Mouse (Mus musculus): ENCODE measurements around the gene Gm20388. TPM values are rescaled to one million over a fixed set of nuclear protein-coding genes. Genes with fewer than 3 reads are reported as not detected.

Gene Gm20388
- total RNA-seq, 2 experiments from 2014 or later = 10.7 TPM; not detected in 1

- DNase-seq (ENCODE audit: low spot score in 2 of 2) = no peak
Measured at GRCm38 (mm10) chr8:122925939-122926722, 3015.5 kb downstream of the Gm20388 start.

DNA sequence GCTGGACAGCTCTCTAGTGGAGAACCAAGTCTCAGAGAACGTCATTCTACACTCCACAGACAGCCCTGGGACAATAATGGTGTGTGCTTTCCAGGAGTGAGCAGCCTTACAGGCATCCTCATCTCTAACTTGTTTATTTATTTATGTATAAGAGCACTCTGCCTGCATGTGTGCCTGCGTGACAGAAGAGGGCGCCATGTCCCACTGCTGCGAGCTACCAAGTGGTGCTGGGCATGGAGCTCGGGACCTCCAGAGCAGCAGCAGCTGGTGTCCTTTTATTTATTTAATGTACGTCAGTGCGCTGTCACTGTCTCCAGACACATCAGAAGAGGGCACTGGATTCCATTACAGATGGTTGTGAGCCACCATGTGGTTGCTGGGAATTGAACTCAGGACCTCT lies 3016.1 kb downstream of the Gm20388 start:
- no peak for DNase-seq (ENCODE audit: low spot score in 2 of 2)

GRCm38 (mm10) chr8:122927841-122928240 lies 3017.2 kb downstream of the Gm20388 start:
- DNase-seq (ENCODE audit: low spot score in 2 of 2) = no peak

DNA sequence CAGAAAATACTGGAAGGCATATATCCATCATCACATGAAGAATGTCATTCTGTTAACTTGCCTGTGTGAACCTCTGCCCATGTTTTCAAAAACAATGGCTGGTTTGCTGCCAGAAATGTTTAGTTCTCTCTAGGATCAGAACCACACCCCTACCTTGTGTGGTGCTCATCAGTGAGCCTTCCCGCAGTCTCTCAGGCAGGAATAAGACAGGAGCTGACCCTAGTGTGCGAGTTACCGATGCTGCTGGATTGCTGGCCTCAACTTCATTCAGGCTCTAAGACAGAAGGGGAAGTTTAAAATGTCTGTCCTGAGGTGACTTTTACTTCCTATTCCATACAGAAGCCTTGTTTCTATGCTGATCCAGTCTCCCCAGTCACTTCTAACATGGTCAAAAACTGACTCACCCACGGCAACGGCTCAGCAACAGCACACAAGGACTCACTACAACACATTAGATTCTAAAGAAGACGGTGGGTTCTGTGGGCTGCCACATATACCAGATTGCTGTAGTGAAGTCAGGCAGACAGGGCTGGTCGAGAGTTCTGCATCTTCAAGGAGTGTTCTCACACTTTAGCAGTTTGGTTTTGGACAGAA lies 3018.1 kb downstream of the Gm20388 start:
- DNase-seq (ENCODE audit: low spot score in 2 of 2) = peak in 1 of 2 experiments; percentile 41

DNA sequence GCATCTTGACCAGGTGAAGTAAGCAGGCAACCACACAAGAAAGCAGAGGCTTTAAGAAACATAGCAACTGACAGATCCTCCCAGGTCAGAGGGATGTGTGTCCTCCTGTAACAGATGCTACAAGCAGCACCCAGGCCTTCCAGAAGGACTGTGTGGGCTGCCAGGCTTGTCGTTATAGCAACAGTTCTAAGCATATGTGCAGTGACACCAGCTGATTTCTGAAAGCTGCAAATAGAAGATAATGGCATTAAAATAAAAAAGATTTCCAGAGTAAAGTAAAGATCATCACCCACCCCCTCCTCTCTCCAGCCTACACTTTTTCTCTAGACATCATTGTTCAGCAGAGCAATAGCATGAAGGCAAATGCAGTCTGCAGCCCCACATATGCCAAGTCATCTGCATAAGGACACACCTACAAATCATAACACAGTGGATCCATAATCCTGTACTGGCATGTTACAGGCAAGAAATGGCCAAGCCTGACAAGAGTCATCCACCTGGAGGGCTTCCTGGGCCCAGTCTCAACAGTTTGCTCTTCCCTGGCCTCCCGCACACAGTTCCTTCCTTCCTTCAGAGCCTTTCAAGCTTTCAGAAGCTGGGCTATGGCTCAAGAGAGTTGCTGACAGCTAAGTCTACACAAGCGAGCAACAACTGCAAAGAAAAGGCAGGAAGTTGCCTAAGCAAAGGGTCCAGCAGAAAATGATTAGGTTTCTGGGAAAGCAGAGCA lies 3021.4 kb downstream of the Gm20388 start:
- peak; percentile 85 to 94 for DNase-seq (ENCODE audit: low spot score in 2 of 2)

DNA sequence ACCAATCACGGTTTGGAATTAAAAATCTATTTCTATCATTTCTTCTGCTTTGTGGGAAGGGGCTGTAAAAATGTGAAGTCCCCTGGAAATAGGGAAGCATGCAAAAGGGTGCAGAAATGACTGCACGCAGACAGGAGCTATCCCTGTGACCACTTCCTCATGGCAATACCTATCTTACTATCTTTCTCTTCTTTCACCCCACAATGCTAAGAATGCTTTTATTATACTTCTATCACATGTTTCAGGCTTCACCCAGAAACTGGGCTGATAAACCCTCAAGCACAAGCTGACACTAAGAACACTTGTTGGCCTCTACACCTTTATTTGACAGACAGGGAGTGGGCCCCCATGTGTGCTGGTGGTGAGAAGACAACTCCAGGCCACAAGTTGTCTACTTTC lies 3021.9 kb downstream of the Gm20388 start:
- DNase-seq (ENCODE audit: low spot score in 2 of 2) = no peak

GRCm38 (mm10) chr8:122933973-122934372 lies 3023.3 kb downstream of the Gm20388 start:
- DNase-seq (ENCODE audit: low spot score in 2 of 2) = no peak

- DNase-seq (ENCODE audit: low spot score in 2 of 2) = no peak
Measured at GRCm38 (mm10) chr8:122935118-122935517, 3024.5 kb downstream of the Gm20388 start.

DNA sequence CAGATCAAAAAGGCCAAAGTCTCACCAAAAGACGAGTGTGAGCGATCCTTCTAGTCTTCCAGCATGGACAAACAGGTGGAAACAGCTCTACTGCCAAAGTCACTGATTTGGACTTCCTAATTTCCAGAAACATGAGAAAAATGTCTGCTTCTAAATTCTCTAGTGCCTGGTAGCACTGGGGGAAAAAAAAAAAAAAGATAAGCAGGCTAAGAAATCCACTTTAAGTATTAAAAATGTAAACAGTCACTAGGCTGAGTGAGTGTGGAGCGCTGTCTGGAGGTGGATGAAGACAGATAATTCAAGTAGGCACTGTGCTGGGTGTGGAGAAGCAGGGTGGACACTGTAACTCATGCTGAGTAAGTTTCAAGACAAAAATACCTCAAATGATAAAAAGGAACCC lies 3025.3 kb downstream of the Gm20388 start:
- DNase-seq (ENCODE audit: low spot score in 2 of 2) = no peak

- DNase-seq (ENCODE audit: low spot score in 2 of 2) = no peak
Measured at GRCm38 (mm10) chr8:122937545-122938053, 3027.0 kb downstream of the Gm20388 start.

DNA sequence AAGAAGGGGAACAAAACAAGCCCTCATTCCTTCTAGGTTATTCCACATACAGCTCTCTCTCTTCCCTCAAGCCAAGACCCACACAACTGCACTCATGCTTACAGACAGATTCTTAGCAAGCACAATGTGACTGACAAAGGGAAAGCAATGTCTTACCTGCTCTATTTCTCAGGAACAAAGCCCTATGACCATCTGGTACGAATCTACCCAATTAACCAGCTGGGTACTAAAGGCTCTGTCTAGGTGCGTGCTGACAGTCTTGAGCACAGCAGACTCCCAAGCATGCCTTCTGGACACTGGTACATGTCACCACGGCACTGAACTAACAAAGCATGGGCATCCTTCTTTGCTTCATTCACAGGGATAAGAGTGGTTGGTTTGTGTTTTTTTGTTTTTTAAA lies 3027.5 kb downstream of the Gm20388 start:
- no peak for DNase-seq (ENCODE audit: low spot score in 2 of 2)

- DNase-seq (ENCODE audit: low spot score in 2 of 2) = no peak
Measured at GRCm38 (mm10) chr8:122938591-122938990, 3027.9 kb downstream of the Gm20388 start.

- DNase-seq (ENCODE audit: low spot score in 2 of 2) = no peak
Measured at GRCm38 (mm10) chr8:122942803-122943713, 3032.4 kb downstream of the Gm20388 start.

DNA sequence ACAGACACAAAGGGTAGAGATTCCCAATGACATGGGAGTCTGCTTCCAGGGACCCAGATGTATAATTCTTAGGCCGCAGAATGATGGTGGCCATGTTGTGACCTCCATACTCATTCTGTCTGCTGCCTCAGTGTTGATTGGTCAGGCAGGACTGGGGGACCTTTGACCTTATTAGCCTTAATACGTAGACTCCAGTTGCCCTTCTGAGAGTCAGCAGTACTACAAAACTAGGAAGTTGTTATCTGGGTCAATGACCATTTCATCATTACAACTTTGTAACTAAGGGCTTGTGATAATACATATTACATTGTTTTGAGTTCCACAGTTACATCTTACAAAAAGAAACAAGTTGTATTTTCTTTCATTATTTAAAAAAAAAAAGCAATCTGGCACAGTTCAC lies 3035.1 kb downstream of the Gm20388 start:
- DNase-seq (ENCODE audit: low spot score in 2 of 2) = no peak

DNA sequence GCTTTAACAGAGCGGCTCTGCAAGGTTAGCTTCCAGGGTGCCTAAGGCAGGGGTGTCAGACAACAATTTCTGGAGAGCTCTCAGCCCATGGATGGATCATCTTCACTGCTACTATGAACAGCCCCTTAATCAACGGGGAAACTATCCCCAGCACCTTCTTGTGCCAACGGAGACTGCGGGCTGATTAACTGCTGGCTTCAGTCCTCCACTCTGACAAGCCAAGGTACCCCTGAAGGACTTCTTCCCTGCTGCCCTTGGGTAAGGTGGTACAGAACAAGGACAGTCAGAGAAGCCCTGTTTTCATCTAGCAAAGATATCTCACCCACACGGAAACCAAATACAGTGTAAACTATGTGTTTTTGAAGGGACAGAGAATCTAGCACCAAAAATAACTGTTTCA lies 3039.1 kb downstream of the Gm20388 start:
- no peak for DNase-seq (ENCODE audit: low spot score in 2 of 2)

GRCm38 (mm10) chr8:122951456-122951855 lies 3040.8 kb downstream of the Gm20388 start:
- DNase-seq (ENCODE audit: low spot score in 2 of 2) = no peak

DNA sequence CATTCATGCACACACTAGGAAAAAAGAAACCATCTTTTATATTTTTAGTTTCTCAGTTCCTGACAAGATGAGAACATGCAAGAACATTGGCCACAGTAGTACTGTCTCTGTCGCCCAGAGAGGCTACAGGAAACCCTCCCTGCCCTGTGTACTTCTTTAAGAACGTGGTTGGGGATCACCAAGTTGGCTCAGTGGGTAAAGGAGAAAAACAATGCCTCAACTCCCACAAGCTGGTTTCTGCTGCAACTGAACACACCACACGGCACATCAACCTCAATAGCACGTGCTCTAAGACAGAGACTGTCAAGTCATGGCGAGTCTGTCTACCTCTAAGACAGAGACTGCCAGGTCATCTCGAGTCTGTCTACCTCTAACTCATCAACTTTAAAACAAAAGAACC lies 3042.4 kb downstream of the Gm20388 start:
- no peak for DNase-seq (ENCODE audit: low spot score in 2 of 2)

DNA sequence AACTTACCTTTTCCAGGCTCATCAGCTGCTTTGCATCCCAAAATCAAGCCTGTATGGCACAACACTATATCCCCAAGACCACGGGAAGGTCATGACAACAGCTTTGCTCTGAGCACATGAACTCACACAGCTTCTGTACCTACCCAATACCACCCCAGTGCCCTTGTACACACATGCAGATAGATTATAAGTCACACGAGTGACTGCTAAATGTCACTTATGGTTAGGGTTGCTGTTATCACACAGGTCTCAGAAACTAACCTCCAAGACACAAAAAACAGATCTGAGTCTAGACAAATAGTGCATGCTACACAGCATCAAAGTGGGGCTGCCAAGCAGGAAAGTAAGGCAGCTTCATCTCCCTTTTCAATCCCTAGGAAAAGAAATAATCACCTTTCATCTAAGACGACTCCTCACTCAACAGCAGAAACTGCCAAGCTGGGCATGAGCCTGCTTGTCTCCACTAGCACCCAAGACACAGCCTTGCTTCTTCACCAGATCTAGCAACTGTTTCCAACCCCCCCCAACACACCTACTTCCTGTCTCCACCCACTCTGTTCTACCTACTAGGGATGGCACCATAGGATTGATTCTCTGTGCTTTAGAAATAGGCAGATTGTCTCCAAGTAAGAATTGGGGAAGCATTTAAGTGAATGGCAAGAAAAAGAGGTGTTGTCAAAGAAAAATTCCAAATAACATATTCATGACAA lies 3043.6 kb downstream of the Gm20388 start:
- DNase-seq (ENCODE audit: low spot score in 2 of 2) = no peak

DNA sequence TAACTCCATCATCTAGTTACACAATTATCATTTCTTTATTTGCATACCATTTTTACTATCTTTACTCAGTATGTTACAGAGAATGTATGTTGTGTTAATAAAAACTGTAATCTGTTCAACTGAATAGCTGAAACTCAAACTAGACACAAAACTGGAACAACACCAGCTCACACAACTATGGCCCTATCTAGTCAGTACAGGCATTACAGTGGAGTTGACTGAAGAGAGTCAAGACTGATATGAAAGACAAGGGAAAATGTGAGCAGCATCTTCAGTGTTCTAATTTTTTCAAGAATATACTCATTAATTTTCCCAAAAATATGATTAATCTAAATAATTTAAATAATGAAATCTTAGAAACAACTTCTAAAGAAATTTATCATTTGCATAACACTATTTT lies 3044.6 kb downstream of the Gm20388 start:
- no peak for DNase-seq (ENCODE audit: low spot score in 2 of 2)

DNA sequence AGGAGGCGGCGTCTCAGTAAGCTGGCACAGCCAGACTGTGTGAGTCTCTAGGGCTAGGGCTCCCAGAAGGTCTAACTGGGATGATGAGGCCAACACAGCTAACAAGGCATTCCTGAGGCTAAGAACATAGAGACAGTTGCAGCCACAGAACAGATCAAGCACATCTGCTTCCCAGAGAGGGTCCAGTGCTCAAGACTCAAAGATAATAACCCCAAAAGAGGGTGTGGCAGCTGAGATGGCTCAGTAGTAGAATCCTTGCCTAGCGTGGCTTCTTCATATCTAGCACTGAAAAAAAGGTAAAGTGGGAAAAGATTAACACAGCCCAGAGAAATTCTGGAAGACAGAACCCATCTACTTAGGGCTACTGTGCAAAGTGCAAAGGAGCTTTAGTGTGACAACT lies 3045.4 kb downstream of the Gm20388 start:
- DNase-seq (ENCODE audit: low spot score in 2 of 2) = no peak

Data from layer of hippocampus, adult 18-20 months (tissue).